Comparison of ENCODE assay signal across 7 mouse cellular contexts in genomic region chr7:129774261-129774861, GRCm38 (mm10).
DNase-seq lines count a peak whose midpoint lies in the region; ATAC-seq and TF ChIP-seq lines count a peak whose summit lies in the region.

No protein-coding gene starts in this region.

- TF ChIP-seq CTCF in CH12.LX (conservative IDR thresholded peaks at IDR 0.05 in 1 of 2, IDR thresholded peaks at IDR 0.05 in 1 of 2; ENCODE audit: low read depth in 2 of 2, low read length in 2 of 2), result no peak

- no peak for ATAC-seq in limb, embryonic 11.5 days (ENCODE audit: insufficient number of reproducible peaks, low FRiP score, low TSS enrichment, low read depth)
- peak; percentile 15; the same call in 1 of the 2 replicates for ATAC-seq in stomach, embryonic 15.5 days (ENCODE audit: insufficient read depth, low FRiP score, low read depth)

- dilution Hi-C loops in CH12.LX (cut with MboI; ENCODE audit: extremely low pct_ligation_motif_present, extremely low pct_unique_long_range_greater_than_20kb, low sequenced_read_pairs), result no loop called here

- H3K36me3 ChIP-seq in CH12.LX (replicated peaks in 1 of 2; ENCODE audit: control insufficient read depth in 1 of 2, insufficient read depth in 1 of 2, low read length in 1 of 2), result no peaks in the 10 kb centered on the region
- H3K36me3 ChIP-seq in embryonic facial prominence, embryonic 10.5 days (replicated peaks), result no peaks in the 10 kb centered on the region
- H3K36me3 ChIP-seq in limb, embryonic 11.5 days (ENCODE audit: control insufficient read depth, insufficient read depth, low read length), result no peaks in the 10 kb centered on the region
- no peaks in the 10 kb centered on the region for H3K36me3 ChIP-seq in stomach, embryonic 15.5 days

- H3K9ac ChIP-seq in CH12.LX (ENCODE audit: insufficient read depth, low read depth), result no peak overlapping the region
- H3K9ac ChIP-seq in limb, embryonic 11.5 days (ENCODE audit: low read length), result no peak overlapping the region
- H3K9ac ChIP-seq in stomach, embryonic 15.5 days, result no peak overlapping the region

- no peaks in the 10 kb centered on the region for H3K79me2 ChIP-seq in CH12.LX (replicated peaks; ENCODE audit: control insufficient read depth, extremely low read depth, insufficient read depth, poor library complexity, severe bottlenecking)

- in situ Hi-C loops in CH12.LX (cut with MboI; ENCODE audit: low pct_ligation_motif_present, low pct_unique_long_range_greater_than_20kb, low sequenced_read_pairs), result no loop called here

- H3K4me2 ChIP-seq in CH12.LX (ENCODE audit: insufficient read depth, low read depth, poor library complexity, severe bottlenecking), result peak overlapping the region; percentile 21; the same call in 1 of the 2 replicates
- H3K4me2 ChIP-seq in limb, embryonic 11.5 days (ENCODE audit: low read depth, severe bottlenecking), result peak overlapping the region; percentile 22
- H3K4me2 ChIP-seq in stomach, embryonic 15.5 days, result peak overlapping the region; percentile 24

- peak; percentile 81 for DNase-seq in CD4-positive, CD25-positive, alpha-beta regulatory T cell, adult 2 months (ENCODE audit: low read depth, low spot score)
- DNase-seq in CH12.LX (ENCODE audit: extremely low read depth) (no peak), MN1 (ENCODE audit: low spot score) (no peak)
- peak; percentile 42 for DNase-seq in embryonic facial prominence, embryonic 10.5 days (ENCODE audit: low spot score)
- DNase-seq in limb, embryonic 11.5 days (ENCODE audit: low spot score), result peak; percentile 35
- no peak for DNase-seq in layer of hippocampus, postnatal 14 days (ENCODE audit: low spot score in 2 of 2)

- TF ChIP-seq EP300 in CH12.LX (IDR thresholded peaks at IDR 0.05; ENCODE audit: low read length), result no peak

- 3% methylated on average over 17 of the region's 17 CpGs for WGBS in embryonic facial prominence, embryonic 10.5 days
- WGBS in limb, embryonic 11.5 days, result 2% methylated on average over 17 of the region's 17 CpGs
- 14% methylated on average over 17 of the region's 17 CpGs for WGBS in stomach, embryonic 15.5 days

- H3K4me1 ChIP-seq in CH12.LX (ENCODE audit: control insufficient read depth in 1 of 2, insufficient read depth in 2 of 2), result peaks cover 0 to 6% of the 10 kb centered on the region in 2 experiments; a peak in 2 of 4 replicates
- peaks cover 47% of the 10 kb centered on the region for H3K4me1 ChIP-seq in embryonic facial prominence, embryonic 10.5 days
- H3K4me1 ChIP-seq in limb, embryonic 11.5 days (ENCODE audit: control insufficient read depth, insufficient read depth, low read length), result peaks cover 13% of the 10 kb centered on the region; the same call in 1 of the 2 replicates
- H3K4me1 ChIP-seq in stomach, embryonic 15.5 days, result peaks cover 16% of the 10 kb centered on the region

- TF ChIP-seq RAD21 in CH12.LX (IDR thresholded peaks at IDR 0.05; ENCODE audit: low read depth, low read length), result no peak

- no peak overlapping the region for H3K27ac ChIP-seq in CH12.LX (ENCODE audit: insufficient read depth, low read depth)
- H3K27ac ChIP-seq in embryonic facial prominence, embryonic 10.5 days (replicated peaks), result peak overlapping the region; percentile 55
- no peak overlapping the region for H3K27ac ChIP-seq in limb, embryonic 11.5 days (replicated peaks; ENCODE audit: low read depth, low read length)
- H3K27ac ChIP-seq in stomach, embryonic 15.5 days, result peak overlapping the region; percentile 14; the same call in 1 of the 2 replicates

- H3K27me3 ChIP-seq in CH12.LX (replicated peaks), result peaks cover 39% of the 10 kb centered on the region
- H3K27me3 ChIP-seq in embryonic facial prominence, embryonic 10.5 days (replicated peaks; ENCODE audit: low read depth, poor library complexity, severe bottlenecking), result peaks cover 60% of the 10 kb centered on the region
- H3K27me3 ChIP-seq in limb, embryonic 11.5 days (ENCODE audit: control insufficient read depth, insufficient read depth, low read length), result 0 out of 2 replicates have a peak, but pooled peaks cover 3% of the 10 kb centered on the region
- H3K27me3 ChIP-seq in stomach, embryonic 15.5 days (replicated peaks), result no peaks in the 10 kb centered on the region

- H3K9me3 ChIP-seq in CH12.LX (replicated peaks; ENCODE audit: low read length), result no peaks in the 10 kb centered on the region
- H3K9me3 ChIP-seq in embryonic facial prominence, embryonic 10.5 days, result no peaks in the 10 kb centered on the region
- H3K9me3 ChIP-seq in limb, embryonic 11.5 days (ENCODE audit: control insufficient read depth, low read length), result no peaks in the 10 kb centered on the region
- no peaks in the 10 kb centered on the region for H3K9me3 ChIP-seq in stomach, embryonic 15.5 days

- H3K4me3 ChIP-seq in CH12.LX (replicated peaks in 1 of 3; ENCODE audit: low read depth in 2 of 3, low read length in 2 of 3, poor library complexity in 1 of 3), result no peak overlapping the region
- peak overlapping the region; percentile 37 for H3K4me3 ChIP-seq in embryonic facial prominence, embryonic 10.5 days
- no peak overlapping the region for H3K4me3 ChIP-seq in limb, embryonic 11.5 days (ENCODE audit: low read depth, low read length)
- no peak overlapping the region for H3K4me3 ChIP-seq in stomach, embryonic 15.5 days (replicated peaks)

- no peak for TF ChIP-seq POLR2A in CH12.LX (IDR thresholded peaks at IDR 0.05; ENCODE audit: low read depth, low read length)

TF ChIP-seq in CH12.LX, 34 proteins besides CTCF, POLR2A, EP300 and RAD21:
- no peak for TF ChIP-seq ELF1 (IDR thresholded peaks at IDR 0.05; ENCODE audit: low read depth, low read length)
- TF ChIP-seq MAFK (IDR thresholded peaks at IDR 0.05; ENCODE audit: insufficient replicate concordance, low read length), result no peak
- TF ChIP-seq MAZ (IDR thresholded peaks at IDR 0.05; ENCODE audit: low read depth, low read length), result no peak
- TF ChIP-seq ZC3H11A (IDR thresholded peaks at IDR 0.05; ENCODE audit: low read depth, low read length), result no peak
- no peak for TF ChIP-seq ZMIZ1 (IDR thresholded peaks at IDR 0.05; ENCODE audit: low read depth, low read length)
- TF ChIP-seq ETS1 (conservative IDR thresholded peaks at IDR 0.05; ENCODE audit: low read depth, low read length), result no peak
- TF ChIP-seq NELFE (IDR thresholded peaks at IDR 0.05; ENCODE audit: low read depth, low read length), result no peak
- no peak for TF ChIP-seq MXI1 (IDR thresholded peaks at IDR 0.05; ENCODE audit: low read depth, low read length)
- TF ChIP-seq JUN (IDR thresholded peaks at IDR 0.05; ENCODE audit: insufficient read depth, low read depth, low read length), result no peak
- TF ChIP-seq USF1 (IDR thresholded peaks at IDR 0.05; ENCODE audit: low read depth, low read length), result no peak
- TF ChIP-seq KAT2A (IDR thresholded peaks at IDR 0.05; ENCODE audit: insufficient replicate concordance, low read length), result no peak
- no peak for TF ChIP-seq BHLHE40 (IDR thresholded peaks at IDR 0.05; ENCODE audit: low read depth, low read length)
- no peak for TF ChIP-seq POLR2AphosphoS2 (IDR thresholded peaks at IDR 0.05; ENCODE audit: low read depth, low read length)
- TF ChIP-seq JUND (conservative IDR thresholded peaks at IDR 0.05; ENCODE audit: low read depth, low read length), result no peak
- no peak for TF ChIP-seq IRF4 (IDR thresholded peaks at IDR 0.05; ENCODE audit: low read depth, low read length)
- TF ChIP-seq SMC3 (IDR thresholded peaks at IDR 0.05; ENCODE audit: low read depth, low read length), result no peak

Comparison
In these comparisons a context has a peak if more than half of its experiments do, and no peak if none do; other contexts are left out.
1. DNase-seq: peak in CD4-positive, CD25-positive, alpha-beta regulatory T cell, adult 2 months (single experiment), embryonic facial prominence, embryonic 10.5 days (single experiment) and limb, embryonic 11.5 days (single experiment); none in CH12.LX (single experiment), layer of hippocampus, postnatal 14 days (0 of 2) and MN1 (single experiment).
2. H3K27ac ChIP-seq: peak in embryonic facial prominence, embryonic 10.5 days (single experiment) and stomach, embryonic 15.5 days (single experiment); none in CH12.LX (single experiment) and limb, embryonic 11.5 days (single experiment).
3. Peak in every context shown above with its lines, with median percentiles within 50 percentile points of each other: H3K4me2 ChIP-seq.